Mouse (Mus musculus): Measurements from ENCODE around the gene Tcf19.

The Tcf19 gene

DNA sequence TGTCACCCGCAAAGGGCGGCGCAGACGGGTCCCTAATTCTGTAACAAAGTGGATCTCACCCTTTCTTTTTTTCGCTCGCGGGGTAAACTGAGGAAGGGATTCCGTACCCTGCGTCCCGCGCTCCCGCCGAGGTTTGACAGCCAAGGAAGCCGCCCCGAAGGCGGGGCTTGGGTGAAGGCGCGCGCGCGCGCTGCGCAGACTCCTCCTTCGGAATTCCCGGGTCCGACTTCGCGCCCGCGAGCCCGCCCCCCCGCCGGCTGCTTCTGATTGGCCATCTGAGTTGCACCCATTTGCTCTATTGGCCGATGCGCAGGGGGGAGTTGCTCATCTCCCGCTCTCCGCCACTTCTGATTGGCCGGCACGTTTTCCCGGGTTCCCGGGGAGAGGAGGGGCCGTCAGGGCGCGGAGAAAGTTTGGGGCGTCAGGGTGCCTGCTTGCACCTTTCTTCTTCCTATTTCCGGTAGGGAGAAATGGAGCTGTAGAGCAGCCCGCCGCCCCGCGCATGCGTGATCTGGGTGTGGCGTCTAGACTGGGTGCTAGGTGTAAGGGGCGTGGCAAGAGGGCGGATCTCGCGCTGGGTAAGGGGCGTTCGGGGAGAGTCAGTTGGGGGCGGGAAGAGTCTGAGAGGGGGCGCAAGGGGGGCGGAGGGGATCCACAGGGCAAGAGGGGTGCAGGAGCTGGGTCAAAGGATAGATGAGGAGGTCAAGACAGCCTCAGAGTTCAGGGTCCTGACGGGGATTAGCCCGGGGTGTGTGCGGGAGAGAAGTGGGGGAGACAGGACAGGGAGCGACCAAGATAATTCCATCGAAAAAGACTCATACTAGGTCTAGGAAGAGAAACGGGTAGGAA lies at the start of gene Tcf19, which contains the start of gene Cchcr1:
TSS of gene Tcf19 (minus strand) at position 173 of the 849 bp plus-strand sequence.
TSS of gene Cchcr1 (plus strand) at position 449 of the 849 bp plus-strand sequence.
- in situ Hi-C loops (cut with MboI, MseI): no loop called here

DNA sequence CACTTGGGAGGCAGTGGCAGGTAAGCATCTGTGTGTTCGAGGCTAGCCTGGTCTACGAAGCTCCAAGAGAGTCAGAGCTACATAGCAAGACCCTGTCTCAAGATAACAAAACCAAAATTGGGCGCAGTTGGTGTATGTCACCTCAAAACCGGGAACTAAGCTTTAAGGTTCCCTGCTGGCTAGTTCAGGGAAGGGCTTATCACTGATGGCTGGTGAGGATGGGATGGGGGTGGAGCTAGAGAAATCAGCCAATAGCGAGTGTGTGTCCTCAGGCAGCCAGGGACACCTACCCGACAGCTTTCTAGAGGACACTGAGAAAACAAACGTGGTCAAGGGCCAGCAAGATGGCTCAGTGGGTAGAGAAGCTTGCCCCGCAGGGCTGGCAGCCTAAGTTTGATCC lies 41.6 kb upstream of the Tcf19 start:
- in situ Hi-C loops (cut with MboI, MseI): no loop called here

DNA sequence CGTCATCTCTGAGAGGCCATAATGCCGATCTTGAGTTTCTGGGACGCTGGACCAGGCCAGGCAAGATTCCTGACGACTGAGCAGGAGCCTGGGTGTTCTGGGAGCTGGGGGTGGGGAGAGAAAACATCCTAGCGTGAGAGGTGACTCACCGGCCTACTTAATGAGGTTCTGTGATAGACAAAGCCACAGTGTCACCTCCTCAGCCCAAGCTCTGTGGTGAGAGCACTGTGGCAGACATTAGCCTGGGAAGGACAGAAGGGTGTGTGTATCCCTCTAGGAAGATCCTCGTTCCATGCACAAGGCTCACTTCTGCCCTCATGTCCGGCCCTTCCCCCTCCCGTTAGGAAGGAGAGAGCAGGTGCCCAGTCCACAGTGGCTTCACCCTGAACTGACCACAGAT lies 40.7 kb upstream of the Tcf19 start:
- in situ Hi-C loops (cut with MboI, MseI): no loop called here

GRCm38 (mm10) chr17:35556812-35557211 lies 40.2 kb upstream of the Tcf19 start:
- in situ Hi-C loops (cut with MboI, MseI): no loop called here

DNA sequence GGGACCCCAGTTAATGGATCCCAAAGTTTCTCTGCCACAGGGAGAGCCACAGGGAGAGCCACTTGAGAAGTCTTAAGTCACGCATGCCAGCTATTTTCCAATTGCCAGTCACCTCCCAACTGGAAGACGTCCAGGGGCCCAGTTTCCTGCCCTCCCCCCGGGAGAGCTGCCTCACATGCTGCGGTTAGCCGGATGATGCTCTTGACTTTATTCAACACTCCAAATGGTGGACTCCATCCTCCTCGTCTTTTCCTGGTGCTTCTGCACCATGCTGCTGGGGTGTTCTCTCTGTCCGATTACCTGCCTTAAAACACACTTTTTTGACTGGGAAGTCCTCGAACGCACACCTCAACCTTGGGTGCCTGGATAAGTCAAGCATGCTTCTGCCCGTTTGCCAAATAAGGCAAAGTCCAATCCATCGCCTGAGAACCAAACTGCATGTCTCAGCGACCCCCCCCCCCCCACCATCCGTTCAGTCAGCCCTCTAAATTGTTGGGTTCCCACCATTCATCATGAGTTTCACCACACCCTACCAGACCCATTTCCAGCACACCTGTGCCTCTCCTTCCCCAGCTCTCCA lies 39.7 kb upstream of the Tcf19 start:
- in situ Hi-C loops (cut with MboI, MseI): no loop called here

GRCm38 (mm10) chr17:35554761-35555397 lies 38.3 kb upstream of the Tcf19 start:
- in situ Hi-C loops (cut with MboI, MseI): no loop called here

DNA sequence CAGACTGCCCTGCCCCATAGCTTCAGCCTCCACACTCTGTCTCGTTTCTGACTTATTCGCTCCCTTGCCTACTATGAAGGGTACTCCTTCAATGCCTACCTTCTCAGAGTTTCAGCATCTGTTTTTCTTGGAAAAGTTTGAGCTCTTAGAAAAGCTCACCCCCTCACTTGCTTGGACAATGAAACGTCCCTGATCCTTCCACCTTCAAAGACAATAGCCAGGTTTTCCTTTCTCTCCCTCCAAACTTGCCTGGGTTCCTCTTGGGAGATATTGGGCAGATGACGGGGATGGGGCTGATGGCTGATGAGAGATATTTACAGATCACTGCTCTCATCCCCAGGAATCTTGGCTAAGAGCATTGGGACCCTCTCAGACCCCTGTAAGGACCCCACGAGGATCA lies 37.7 kb upstream of the Tcf19 start:
- in situ Hi-C loops (cut with MboI, MseI): no loop called here

DNA sequence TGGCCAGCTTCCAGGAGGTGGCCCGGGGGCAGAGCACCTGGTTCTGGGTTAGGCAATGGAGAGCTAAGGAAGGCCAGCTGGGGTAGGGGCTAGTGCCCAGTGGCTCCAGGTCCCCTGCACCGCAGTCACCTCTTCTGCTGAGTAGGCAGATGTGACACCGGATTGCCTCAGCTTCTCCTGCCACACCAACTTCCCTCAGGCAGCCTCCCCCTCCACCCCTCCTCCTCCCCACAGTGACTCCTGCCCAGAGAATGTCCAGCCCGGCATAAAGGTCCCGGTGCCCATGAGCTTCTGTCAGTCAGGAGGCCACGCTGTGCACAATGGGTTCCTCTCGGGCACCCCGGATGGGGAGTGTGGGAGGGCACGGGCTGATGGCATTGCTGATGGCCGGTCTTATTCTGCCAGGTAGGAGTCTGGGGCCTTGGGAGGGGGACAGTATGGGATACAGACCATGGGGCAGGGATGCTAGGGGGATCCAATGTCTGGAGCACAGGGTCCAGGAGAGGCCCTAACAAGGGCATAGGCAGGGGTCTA lies 35.3 kb upstream of the Tcf19 start, which contains the start of gene Cdsn:
TSS of gene Cdsn (plus strand) at position 248 of the 534 bp plus-strand sequence.
- in situ Hi-C loops (cut with MboI, MseI): no loop called here

GRCm38 (mm10) chr17:35550871-35551270 lies 34.2 kb upstream of the Tcf19 start:
- in situ Hi-C loops (cut with MboI, MseI): no loop called here

DNA sequence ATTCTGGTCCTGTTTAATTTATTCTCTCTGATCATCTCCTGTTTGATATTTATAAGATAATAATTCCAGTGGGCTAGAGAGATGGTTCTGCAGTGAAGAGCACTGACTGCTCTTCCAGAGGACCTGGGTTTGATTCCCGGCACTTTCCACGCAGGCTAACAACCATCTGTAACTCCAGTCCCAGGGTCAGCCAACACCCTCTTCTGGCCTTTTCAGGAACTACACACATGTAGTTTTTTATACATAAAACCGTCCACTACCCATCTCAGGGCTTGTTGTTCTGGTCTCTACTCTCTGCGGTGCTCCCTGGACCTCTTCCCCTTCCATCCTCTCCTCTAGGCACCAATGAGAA lies 33.5 kb upstream of the Tcf19 start:
- in situ Hi-C loops (cut with MboI, MseI): no loop called here

GRCm38 (mm10) chr17:35549437-35550142 lies 33.0 kb upstream of the Tcf19 start:
- in situ Hi-C loops (cut with MboI, MseI): no loop called here

GRCm38 (mm10) chr17:35548636-35549035 lies 32.0 kb upstream of the Tcf19 start:
- in situ Hi-C loops (cut with MboI, MseI): no loop called here

DNA sequence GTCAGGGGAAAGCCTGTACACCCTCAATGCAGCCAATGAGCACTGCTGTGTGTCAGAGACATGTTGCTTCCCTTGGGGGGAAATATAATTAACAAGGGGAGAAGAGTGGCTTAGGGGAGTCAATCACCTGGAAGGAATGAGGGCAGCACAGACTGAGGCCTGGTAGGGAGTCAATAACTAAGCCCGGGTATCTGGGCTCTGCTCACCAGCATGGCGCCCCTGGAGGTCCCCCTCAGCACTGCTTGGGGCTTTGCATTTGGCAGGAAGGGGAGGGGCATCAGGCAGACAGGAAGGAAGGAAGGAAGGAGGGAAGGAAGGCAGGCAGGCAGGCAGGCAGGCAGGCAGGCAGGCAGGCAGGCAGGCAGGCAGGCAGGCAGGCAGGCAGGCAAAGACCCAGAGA lies 30.8 kb upstream of the Tcf19 start:
- in situ Hi-C loops (cut with MboI, MseI): no loop called here

DNA sequence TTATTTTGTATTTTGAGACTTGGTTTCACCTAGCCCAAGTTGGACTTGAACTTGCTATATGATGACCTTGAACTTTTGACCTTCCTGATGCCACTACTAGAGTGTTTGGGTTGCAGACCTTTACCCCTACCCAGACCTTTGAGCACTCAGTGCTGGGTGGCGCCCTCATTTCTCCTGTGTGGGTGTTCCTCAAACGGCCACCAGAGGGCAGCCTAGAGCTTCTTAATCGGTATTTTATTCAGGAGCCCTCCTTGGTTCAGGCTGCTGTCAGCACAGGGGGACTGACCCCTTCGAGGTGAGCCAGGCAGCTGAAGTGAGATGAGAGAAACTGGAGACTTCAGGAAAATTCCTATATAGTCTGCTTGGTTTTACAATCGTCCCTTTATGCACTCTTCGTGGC lies 28.1 kb upstream of the Tcf19 start:
- in situ Hi-C loops (cut with MboI, MseI): no loop called here

DNA sequence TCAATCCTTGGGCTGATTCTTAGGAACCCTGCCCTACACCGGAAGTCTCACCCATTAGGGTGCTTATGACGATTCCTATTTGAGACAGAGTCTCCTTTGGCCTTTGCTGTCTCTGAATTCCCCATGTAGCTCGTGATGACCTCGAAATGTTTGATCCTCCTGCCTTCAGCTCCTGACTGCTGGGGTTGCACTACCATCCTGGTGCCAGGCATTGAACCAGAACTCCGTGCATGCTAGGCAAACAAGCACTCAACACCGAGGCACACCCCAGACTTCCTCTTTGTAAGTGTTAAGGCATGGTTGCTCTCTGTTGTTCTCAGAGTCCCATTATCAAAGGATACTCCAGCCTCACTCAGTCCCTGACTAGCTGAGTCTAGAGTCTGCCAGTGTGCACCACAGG lies 27.4 kb upstream of the Tcf19 start:
- in situ Hi-C loops (cut with MboI, MseI): no loop called here

GRCm38 (mm10) chr17:35543412-35543861 lies 26.8 kb upstream of the Tcf19 start:
- in situ Hi-C loops (cut with MboI, MseI): no loop called here

DNA sequence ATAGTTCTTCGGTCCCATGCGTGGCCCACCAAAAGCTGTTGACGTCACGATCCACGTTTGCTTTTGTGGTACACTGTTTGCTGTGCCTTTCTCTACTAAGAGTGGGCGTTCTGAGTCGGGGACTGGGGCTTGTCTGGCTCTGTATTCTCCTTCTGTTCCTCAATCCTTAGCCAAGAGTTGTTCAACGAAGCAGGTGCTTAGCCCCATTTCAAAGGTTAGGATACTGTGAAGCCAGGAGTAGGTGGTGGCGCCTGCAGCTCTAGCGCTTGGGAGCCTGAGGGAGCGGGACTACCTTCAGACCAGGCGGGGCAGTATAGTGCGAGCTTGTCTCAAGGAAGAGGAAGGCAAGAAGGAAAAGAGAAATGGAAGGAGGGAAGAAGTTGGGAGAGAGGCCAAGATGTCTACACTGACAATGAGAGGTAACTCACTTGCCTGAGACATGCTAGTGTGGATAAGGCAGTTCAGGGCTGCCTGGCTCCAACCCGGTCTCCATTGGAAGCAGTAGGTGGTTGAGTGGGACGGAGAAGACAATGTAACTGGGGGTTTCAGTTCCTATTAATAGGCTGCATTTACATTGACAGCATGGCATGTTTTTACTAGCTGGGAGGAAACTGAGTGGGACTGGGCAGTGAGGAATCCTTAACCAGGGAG lies 26.3 kb upstream of the Tcf19 start:
- in situ Hi-C loops (cut with MboI, MseI): no loop called here

DNA sequence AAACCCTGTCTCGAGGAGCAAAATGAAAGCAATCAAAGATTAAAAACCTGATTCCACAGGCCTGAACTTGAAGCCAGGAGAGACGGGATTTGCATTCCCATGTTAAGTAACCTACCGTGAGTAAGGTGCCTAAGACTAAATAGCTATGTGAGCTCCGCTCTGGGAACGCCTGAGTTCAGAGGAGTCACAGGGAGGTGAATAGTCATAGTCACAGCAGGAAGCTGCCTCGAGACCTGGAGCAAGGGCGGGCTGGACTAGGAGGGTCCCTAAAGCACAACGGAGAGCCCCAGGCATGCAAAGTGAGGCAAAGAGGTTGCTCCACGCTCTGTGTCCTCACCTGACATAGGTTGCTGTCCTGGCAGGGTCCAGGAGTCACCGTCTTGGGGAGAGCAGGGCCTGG lies 22.9 kb upstream of the Tcf19 start:
- in situ Hi-C loops (cut with MboI, MseI): no loop called here

GRCm38 (mm10) chr17:35538476-35538875 lies 21.9 kb upstream of the Tcf19 start:
- in situ Hi-C loops (cut with MboI, MseI): no loop called here

DNA sequence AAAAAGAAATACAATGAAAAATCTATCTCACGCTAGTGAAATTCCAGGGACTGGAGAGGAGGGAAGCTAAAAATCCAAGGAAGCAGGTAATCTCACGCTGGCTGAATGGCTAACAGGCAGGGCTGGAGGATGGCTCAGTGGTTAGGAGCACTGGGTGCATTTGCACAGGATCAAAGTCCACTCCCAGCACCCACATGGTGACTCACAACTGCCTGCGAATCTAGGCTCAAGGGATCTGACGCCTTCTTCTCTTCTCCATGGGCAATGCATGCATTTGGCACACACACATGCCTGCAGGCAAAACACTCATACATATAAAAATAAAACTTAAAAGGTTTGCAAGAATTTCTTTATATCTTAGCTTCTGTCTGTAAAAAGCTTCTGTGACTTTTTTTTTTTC lies 20.8 kb upstream of the Tcf19 start:
- in situ Hi-C loops (cut with MboI, MseI): no loop called here

DNA sequence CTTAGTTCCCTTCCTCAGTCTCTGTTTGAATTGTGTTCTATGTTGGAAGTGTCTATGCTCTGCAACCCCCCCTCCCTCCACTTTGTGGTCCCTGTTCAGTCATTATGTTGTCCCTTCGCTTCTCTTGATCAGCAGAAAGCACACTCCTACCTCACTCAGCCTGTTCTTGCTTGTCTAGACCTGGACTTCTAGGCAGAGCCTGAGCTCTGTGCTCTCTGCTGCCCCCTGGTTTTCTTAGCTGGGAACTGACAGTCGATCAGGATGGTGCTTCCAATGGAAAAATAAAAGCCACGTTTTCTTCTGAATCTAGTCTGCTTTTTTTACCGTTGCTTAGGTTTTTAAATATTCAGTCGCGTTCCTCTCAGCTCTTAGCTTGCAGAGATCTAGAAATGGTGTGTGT lies 17.7 kb upstream of the Tcf19 start:
- in situ Hi-C loops (cut with MboI, MseI): no loop called here

Data from T-helper 1 cell (primary cell).